11 mouse cellular contexts compared by ENCODE assay signal in genomic region chr13:9136733-9137132, GRCm38 (mm10). TPM values are rescaled to one million over a fixed set of nuclear protein-coding genes. Genes with fewer than 3 reads are reported as not detected.
DNase-seq lines count a peak whose midpoint lies in the region; ATAC-seq and TF ChIP-seq lines count a peak whose summit lies in the region.
"Had no signal": no experiment of that assay in that cellular context is flagged by ENCODE, and none has a peak within 500 bp of the region (broad histone marks: within the 10 kb centered on the region; RNA-seq: fewer than 3 reads in every experiment).

No protein-coding gene starts in this region.

- H3K4me1 ChIP-seq in intestine, postnatal 0 days (replicated peaks; ENCODE audit: control insufficient read depth, insufficient read depth, low read length): no peaks in the 10 kb centered on the region
- H3K4me1 ChIP-seq in intestine, embryonic 15.5 days (replicated peaks): no peaks in the 10 kb centered on the region
- H3K4me1 ChIP-seq in thymus, adult 2 months (replicated peaks; ENCODE audit: control insufficient read depth, insufficient read depth, low read length): no peaks in the 10 kb centered on the region
- H3K4me1 ChIP-seq: limb, embryonic 13.5 days; neural tube, embryonic 12.5 days had no signal

- intact Hi-C loops in left cerebral cortex, postnatal 36 days (cut with DNase I): no loop called here
- intact Hi-C loops in heart, postnatal 36 days (cut with DNase I): no loop called here

- peak; percentile 67 for TF ChIP-seq CTCF in intestine, postnatal 0 days (IDR thresholded peaks at IDR 0.05; ENCODE audit: low read depth)
- TF ChIP-seq CTCF in C2C12 (IDR thresholded peaks at IDR 0.05; ENCODE audit: control insufficient read depth, insufficient read depth, insufficient read length): peak; percentile 6
- TF ChIP-seq CTCF in thymus, adult 2 months (IDR thresholded peaks at IDR 0.05; ENCODE audit: borderline replicate concordance, control insufficient read depth, extremely low read depth, insufficient read depth, low read length, poor library complexity): no peak

- peaks cover 16% of the 10 kb centered on the region for H3K79me3 ChIP-seq in C2C12 (ENCODE audit: low read depth)

- H3K36me3 ChIP-seq in intestine, postnatal 0 days (ENCODE audit: control insufficient read depth, insufficient read depth): peaks cover 49% of the 10 kb centered on the region
- H3K36me3 ChIP-seq in intestine, embryonic 15.5 days: peaks cover 10% of the 10 kb centered on the region; the same call in 1 of the 2 replicates
- peaks cover 48% of the 10 kb centered on the region for H3K36me3 ChIP-seq in C2C12 (ENCODE audit: control insufficient read depth, insufficient read depth)
- H3K36me3 ChIP-seq in thymus, adult 2 months (ENCODE audit: control insufficient read depth, insufficient read depth, low read length): peaks cover 25% of the 10 kb centered on the region

- ATAC-seq in intestine, postnatal 0 days: no peak
- ATAC-seq in intestine, embryonic 15.5 days: no peak

- H3K4me3 ChIP-seq in intestine, postnatal 0 days (ENCODE audit: low read depth, low read length): no peak overlapping the region
- H3K4me3 ChIP-seq in intestine, embryonic 15.5 days (replicated peaks): no peak overlapping the region
- H3K4me3 ChIP-seq in C2C12 (ENCODE audit: insufficient read depth, poor library complexity, severe bottlenecking): no peak overlapping the region
- H3K4me3 ChIP-seq in thymus, adult 2 months (ENCODE audit: control insufficient read depth, insufficient read depth, low read length): no peak overlapping the region
- H3K4me3 ChIP-seq: limb, embryonic 13.5 days; neural tube, embryonic 12.5 days had no signal

- no peaks in the 10 kb centered on the region for H3K9me3 ChIP-seq in intestine, postnatal 0 days (ENCODE audit: control insufficient read depth)
- H3K9me3 ChIP-seq in intestine, embryonic 15.5 days: no peaks in the 10 kb centered on the region
- H3K9me3 ChIP-seq: limb, embryonic 13.5 days; neural tube, embryonic 12.5 days had no signal

- H3K27me3 ChIP-seq in intestine, postnatal 0 days (replicated peaks; ENCODE audit: control insufficient read depth, insufficient read depth, low read length): no peaks in the 10 kb centered on the region
- H3K27me3 ChIP-seq in intestine, embryonic 15.5 days (replicated peaks): no peaks in the 10 kb centered on the region
- no peaks in the 10 kb centered on the region for H3K27me3 ChIP-seq in C2C12 (ENCODE audit: control insufficient read depth, insufficient read depth, insufficient read length)
- no peaks in the 10 kb centered on the region for H3K27me3 ChIP-seq in thymus, adult 2 months (ENCODE audit: control insufficient read depth, insufficient read depth, low read length)
- H3K27me3 ChIP-seq: limb, embryonic 13.5 days; neural tube, embryonic 12.5 days had no signal

- no peak overlapping the region for H3ac ChIP-seq in C2C12 (ENCODE audit: control insufficient read depth, insufficient read length, low read depth)

- 69% methylated on average over 4 of the region's 4 CpGs for WGBS in intestine, postnatal 0 days
- WGBS in intestine, embryonic 15.5 days: 74% methylated on average over 4 of the region's 4 CpGs
- 97% methylated on average over 4 of the region's 4 CpGs for WGBS in thymus, adult 2 months

- peaks cover 55% of the 10 kb centered on the region for H3K79me2 ChIP-seq in C2C12 (ENCODE audit: control insufficient read depth, insufficient read depth)

- DNase-seq in adipocyte (ENCODE audit: low spot score): peak; percentile 7
- peak; percentile 38 to 42 for DNase-seq in left cerebral cortex, postnatal 36 days (ENCODE audit: low spot score in 2 of 2)
- no peak for DNase-seq in thymus, adult 2 months
- DNase-seq in adrenal gland, postnatal 25 days: no peak
- no peak for DNase-seq in heart, postnatal 36 days
- DNase-seq: thymus, postnatal 36 days had no signal

- H3K27ac ChIP-seq in intestine, postnatal 0 days (ENCODE audit: low read depth, low read length): no peak overlapping the region
- no peak overlapping the region for H3K27ac ChIP-seq in intestine, embryonic 15.5 days
- no peak overlapping the region for H3K27ac ChIP-seq in thymus, adult 2 months (ENCODE audit: control insufficient read depth, insufficient read depth, low read length)
- H3K27ac ChIP-seq: limb, embryonic 13.5 days; neural tube, embryonic 12.5 days had no signal

- no peak for TF ChIP-seq POLR2A in thymus, adult 2 months (IDR thresholded peaks at IDR 0.05; ENCODE audit: control insufficient read depth, extremely low read depth, insufficient read depth, low read length, poor library complexity)

- no peak overlapping the region for H3K9ac ChIP-seq in intestine, postnatal 0 days (ENCODE audit: low read depth, low read length)
- no peak overlapping the region for H3K9ac ChIP-seq in intestine, embryonic 15.5 days
- H3K9ac ChIP-seq: limb, embryonic 13.5 days; neural tube, embryonic 12.5 days had no signal

- H3K4me2 ChIP-seq in intestine, postnatal 0 days (replicated peaks; ENCODE audit: low read depth): no peak overlapping the region
- no peak overlapping the region for H3K4me2 ChIP-seq in intestine, embryonic 15.5 days (replicated peaks)
- H3K4me2 ChIP-seq: limb, embryonic 13.5 days; neural tube, embryonic 12.5 days had no signal

TF ChIP-seq in C2C12, 6 proteins besides CTCF, POLR2A, EP300 and RAD21:
- TF ChIP-seq MYOD1 (IDR thresholded peaks at IDR 0.05; ENCODE audit: control insufficient read depth, insufficient read length, low read depth): no peak
- no peak for TF ChIP-seq USF1 (IDR thresholded peaks at IDR 0.05; ENCODE audit: low read depth)
- TF ChIP-seq CEBPB (IDR thresholded peaks at IDR 0.05; ENCODE audit: low read depth): no peak
- no peak for TF ChIP-seq MAX (IDR thresholded peaks at IDR 0.05)
- TF ChIP-seq MYOG (IDR thresholded peaks at IDR 0.05; ENCODE audit: control insufficient read depth, extremely low read depth, insufficient read length): no peak
- no peak for TF ChIP-seq FOSL1 (IDR thresholded peaks at IDR 0.05; ENCODE audit: insufficient read depth, low read length, poor library complexity, severe bottlenecking)

RNA-seq across cellular contexts. Expression of gene Larp4b, which starts 43.1 kb away (rescaled TPM):
- 32.5 and 35.8 TPM in 2 replicates for polyA plus RNA-seq in intestine, postnatal 0 days (2015; fragmentation: Nextera tagmentation; extraction: Ambion mirVana)
- 37.6 and 38.3 TPM in 2 replicates for polyA plus RNA-seq in intestine, embryonic 15.5 days (2015; fragmentation: Nextera tagmentation; extraction: Ambion mirVana)
- polyA plus RNA-seq in C2C12 (2012; fragmentation: generic; extraction: Trizol): 15.2 TPM
- total RNA-seq in left cerebral cortex, postnatal 36 days (2021): 10 to 100 TPM; 75.5 to 76.3 TPM
- 24.1 and 34.8 TPM in 2 replicates for polyA plus RNA-seq in thymus, adult 2 months (2012; rRNA removed)
- 66.6 and 75.1 TPM in 2 replicates for total RNA-seq in adrenal gland, postnatal 25 days (2021)
- 10 to 100 TPM; 65.5 to 74.2 TPM for total RNA-seq in heart, postnatal 36 days (2021)

Comparison
In these comparisons a context has a peak if more than half of its experiments do, and no peak if none do; other contexts are left out.
1. DNase-seq: peak in adipocyte (single experiment) and left cerebral cortex, postnatal 36 days (2 of 2); none in thymus, adult 2 months (single experiment), adrenal gland, postnatal 25 days (single experiment) and heart, postnatal 36 days (0 of 2).